Mouse (Mus musculus): Measurements from ENCODE around the gene Phlpp1. TPM values are rescaled to one million over a fixed set of nuclear protein-coding genes. Genes with fewer than 3 reads are reported as not detected.

Gene Phlpp1
- polyA plus RNA-seq, 1 experiment = 0.67 TPM

GRCm38 (mm10) chr1:106160916-106161315, 10.6 kb upstream of the Phlpp1 start:
- H3K4me3 ChIP-seq (replicated peaks) = no peak overlapping the region
- H3K9me3 ChIP-seq = no peaks in the 10 kb centered on the region
- H3K27me3 ChIP-seq (replicated peaks) = no peaks in the 10 kb centered on the region
- TF ChIP-seq FLI1 (IDR thresholded peaks at IDR 0.05; ENCODE audit: low read length) (no peak), GATA1 (IDR thresholded peaks at IDR 0.05; ENCODE audit: borderline replicate concordance, low read length) (no peak)
- H3K36me3 ChIP-seq (replicated peaks; ENCODE audit: low read length) = no peaks in the 10 kb centered on the region
- peaks cover 50% of the 10 kb centered on the region for H3K4me1 ChIP-seq

- Histone ChIP-seq H3K4me1 (peaks cover 49% of the 10 kb centered on the region), H3K4me3 (replicated peaks) (peak overlapping the region; percentile 3), H3K36me3 (replicated peaks; ENCODE audit: low read length) (no peaks in the 10 kb centered on the region), H3K9me3 (no peaks in the 10 kb centered on the region), H3K27me3 (replicated peaks) (no peaks in the 10 kb centered on the region)
- TF ChIP-seq FLI1 (IDR thresholded peaks at IDR 0.05; ENCODE audit: low read length) = no peak
Observed at GRCm38 (mm10) chr1:106162581-106162980, 9.0 kb upstream of the Phlpp1 start.

GRCm38 (mm10) chr1:106163401-106163800, 8.2 kb upstream of the Phlpp1 start:
- H3K4me3 ChIP-seq (replicated peaks) = no peak overlapping the region
- no peak for TF ChIP-seq GATA1 (IDR thresholded peaks at IDR 0.05; ENCODE audit: borderline replicate concordance, low read length)
- TF ChIP-seq FLI1 (IDR thresholded peaks at IDR 0.05; ENCODE audit: low read length) = no peak

GRCm38 (mm10) chr1:106164111-106164510, 7.4 kb upstream of the Phlpp1 start:
- Histone ChIP-seq H3K9me3 (no peaks in the 10 kb centered on the region), H3K27me3 (replicated peaks) (no peaks in the 10 kb centered on the region), H3K36me3 (replicated peaks; ENCODE audit: low read length) (no peaks in the 10 kb centered on the region), H3K4me3 (replicated peaks) (no peak overlapping the region), H3K4me1 (peaks cover 40% of the 10 kb centered on the region)
- TF ChIP-seq FLI1 (IDR thresholded peaks at IDR 0.05; ENCODE audit: low read length) = no peak
- TF ChIP-seq GATA1 (IDR thresholded peaks at IDR 0.05; ENCODE audit: borderline replicate concordance, low read length) = no peak

More at GRCm38 (mm10) chr1:106163401-106163800, 8.2 kb upstream of the Phlpp1 start:
- H3K27me3 ChIP-seq (replicated peaks) = no peaks in the 10 kb centered on the region
- H3K9me3 ChIP-seq = no peaks in the 10 kb centered on the region
- H3K36me3 ChIP-seq (replicated peaks; ENCODE audit: low read length) = no peaks in the 10 kb centered on the region
- peaks cover 41% of the 10 kb centered on the region for H3K4me1 ChIP-seq

- no peaks in the 10 kb centered on the region for H3K9me3 ChIP-seq
- TF ChIP-seq GATA1 (IDR thresholded peaks at IDR 0.05; ENCODE audit: borderline replicate concordance, low read length) = no peak
- H3K36me3 ChIP-seq (replicated peaks; ENCODE audit: low read length) = no peaks in the 10 kb centered on the region
Observed at GRCm38 (mm10) chr1:106168001-106168400, 3.6 kb upstream of the Phlpp1 start.

GRCm38 (mm10) chr1:106168801-106169200, 2.8 kb upstream of the Phlpp1 start:
- Histone ChIP-seq H3K4me3 (replicated peaks) (peak overlapping the region; percentile 75), H3K36me3 (replicated peaks; ENCODE audit: low read length) (no peaks in the 10 kb centered on the region), H3K9me3 (no peaks in the 10 kb centered on the region), H3K4me1 (peaks cover 47% of the 10 kb centered on the region), H3K27me3 (replicated peaks) (peaks cover 10% of the 10 kb centered on the region)
- TF ChIP-seq FLI1 (IDR thresholded peaks at IDR 0.05; ENCODE audit: low read length) (no peak), GATA1 (IDR thresholded peaks at IDR 0.05; ENCODE audit: borderline replicate concordance, low read length) (no peak)

More at GRCm38 (mm10) chr1:106168001-106168400, 3.6 kb upstream of the Phlpp1 start:
- Histone ChIP-seq H3K4me1 (peaks cover 39% of the 10 kb centered on the region), H3K27me3 (replicated peaks) (peaks cover 7% of the 10 kb centered on the region), H3K4me3 (replicated peaks) (no peak overlapping the region)

- no peak for TF ChIP-seq GATA1 (IDR thresholded peaks at IDR 0.05; ENCODE audit: borderline replicate concordance, low read length)
- Histone ChIP-seq H3K27me3 (replicated peaks) (peaks cover 10% of the 10 kb centered on the region), H3K4me3 (replicated peaks) (no peak overlapping the region), H3K4me1 (peaks cover 50% of the 10 kb centered on the region), H3K36me3 (replicated peaks; ENCODE audit: low read length) (no peaks in the 10 kb centered on the region), H3K9me3 (no peaks in the 10 kb centered on the region)
Observed at GRCm38 (mm10) chr1:106169741-106170265, 1.7 kb upstream of the Phlpp1 start.

- Histone ChIP-seq H3K27me3 (replicated peaks) (peaks cover 10% of the 10 kb centered on the region), H3K4me1 (peaks cover 51% of the 10 kb centered on the region), H3K36me3 (replicated peaks; ENCODE audit: low read length) (no peaks in the 10 kb centered on the region), H3K4me3 (replicated peaks) (peak overlapping the region; percentile 98), H3K9me3 (no peaks in the 10 kb centered on the region)
- no peak for TF ChIP-seq GATA1 (IDR thresholded peaks at IDR 0.05; ENCODE audit: borderline replicate concordance, low read length)
- no peak for TF ChIP-seq FLI1 (IDR thresholded peaks at IDR 0.05; ENCODE audit: low read length)
Observed at GRCm38 (mm10) chr1:106172301-106172930, 864 bp downstream of the Phlpp1 start.

- Histone ChIP-seq H3K9me3 (no peaks in the 10 kb centered on the region), H3K27me3 (replicated peaks) (peaks cover 10% of the 10 kb centered on the region), H3K4me3 (replicated peaks) (peak overlapping the region; percentile 98), H3K4me1 (peaks cover 51% of the 10 kb centered on the region), H3K36me3 (replicated peaks; ENCODE audit: low read length) (no peaks in the 10 kb centered on the region)
- no peak for TF ChIP-seq GATA1 (IDR thresholded peaks at IDR 0.05; ENCODE audit: borderline replicate concordance, low read length)
- TF ChIP-seq FLI1 (IDR thresholded peaks at IDR 0.05; ENCODE audit: low read length) = no peak
Observed at GRCm38 (mm10) chr1:106172931-106173371, 1.4 kb downstream of the Phlpp1 start.

GRCm38 (mm10) chr1:106173621-106174156, 2.1 kb downstream of the Phlpp1 start:
- H3K9me3 ChIP-seq = no peaks in the 10 kb centered on the region
- no peaks in the 10 kb centered on the region for H3K36me3 ChIP-seq (replicated peaks; ENCODE audit: low read length)
- peak overlapping the region; percentile 98 for H3K4me3 ChIP-seq (replicated peaks)
- peaks cover 10% of the 10 kb centered on the region for H3K27me3 ChIP-seq (replicated peaks)
- TF ChIP-seq FLI1 (IDR thresholded peaks at IDR 0.05; ENCODE audit: low read length) (no peak), GATA1 (IDR thresholded peaks at IDR 0.05; ENCODE audit: borderline replicate concordance, low read length) (no peak)
- peaks cover 49% of the 10 kb centered on the region for H3K4me1 ChIP-seq
